Mouse (Mus musculus): Measurements from ENCODE around the gene Ntn4. TPM values are rescaled to one million over a fixed set of nuclear protein-coding genes. Genes with fewer than 3 reads are reported as not detected.

Ntn4 gene
- polyA plus RNA-seq, 1 experiment, result 8.3 TPM

DNA sequence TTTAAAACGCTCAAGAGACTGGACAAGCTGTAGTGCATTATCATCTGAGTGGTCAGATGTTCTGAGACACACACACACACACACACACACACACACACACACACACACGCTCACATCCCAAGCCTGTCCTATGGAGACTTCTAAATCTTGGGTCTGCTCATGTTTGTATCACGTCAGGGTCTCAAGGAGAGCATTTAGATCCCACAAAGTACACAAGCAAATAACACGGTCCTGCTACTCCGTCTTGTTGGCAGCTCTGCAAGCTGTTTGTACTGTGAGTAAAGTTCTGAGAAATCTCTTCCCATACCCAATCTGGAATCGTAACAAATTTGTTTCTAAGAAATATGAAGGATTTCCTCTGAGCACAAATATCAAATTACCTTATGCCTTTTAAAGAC, 67.6 kb downstream of the Ntn4 start:
- TF ChIP-seq POLR2A (IDR thresholded peaks at IDR 0.05; ENCODE audit: borderline replicate concordance, extremely low read depth, insufficient read depth, insufficient read length, poor library complexity, severe bottlenecking), result no peak
- no peak for TF ChIP-seq CTCF (IDR thresholded peaks at IDR 0.05; ENCODE audit: borderline replicate concordance, extremely low read depth, insufficient read depth, insufficient read length)
- DNase-seq (ENCODE audit: low read depth), result no peak

DNA sequence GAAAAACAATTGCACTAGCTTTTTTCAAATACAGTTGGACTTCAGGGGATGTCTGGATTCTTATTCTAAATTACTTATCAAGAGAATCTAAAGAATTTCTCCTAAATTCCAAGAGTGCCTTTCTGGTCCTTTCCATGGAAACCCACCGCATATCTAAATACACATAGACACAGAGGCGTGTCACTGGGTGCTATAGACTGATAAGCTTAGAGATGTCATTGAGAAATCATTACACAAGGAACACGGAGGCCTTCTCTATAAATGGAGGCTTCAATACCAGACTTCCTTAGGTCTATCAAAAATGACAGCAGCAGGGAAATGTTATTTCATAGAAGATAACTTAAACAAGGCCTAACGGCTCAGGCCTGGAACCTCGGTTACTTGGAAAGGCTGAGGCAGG, 68.0 kb downstream of the Ntn4 start:
- TF ChIP-seq CTCF (IDR thresholded peaks at IDR 0.05; ENCODE audit: borderline replicate concordance, extremely low read depth, insufficient read depth, insufficient read length) (no peak), POLR2A (IDR thresholded peaks at IDR 0.05; ENCODE audit: borderline replicate concordance, extremely low read depth, insufficient read depth, insufficient read length, poor library complexity, severe bottlenecking) (no peak)
- no peak for DNase-seq (ENCODE audit: low read depth)

DNA sequence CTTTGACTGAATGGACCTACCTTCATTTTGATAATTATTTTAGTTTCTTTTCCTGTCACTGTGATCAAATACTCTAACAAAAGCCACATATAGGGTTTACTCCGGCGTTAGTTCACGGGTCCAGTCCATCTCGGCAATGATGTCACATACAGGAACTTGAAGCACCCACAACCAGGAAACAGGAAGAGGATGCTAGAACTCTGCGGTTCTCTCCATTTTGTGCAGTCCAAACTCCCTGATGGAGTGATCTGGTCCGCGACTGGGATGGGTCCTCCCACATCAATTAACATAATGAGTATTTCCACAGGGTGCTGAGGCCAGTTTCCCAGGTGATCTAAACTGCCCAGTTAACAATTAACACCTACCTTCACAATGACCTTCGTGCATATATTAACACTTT, 69.1 kb downstream of the Ntn4 start:
- no peak for DNase-seq (ENCODE audit: low read depth)
- TF ChIP-seq CTCF (IDR thresholded peaks at IDR 0.05; ENCODE audit: borderline replicate concordance, extremely low read depth, insufficient read depth, insufficient read length) (no peak), POLR2A (IDR thresholded peaks at IDR 0.05; ENCODE audit: borderline replicate concordance, extremely low read depth, insufficient read depth, insufficient read length, poor library complexity, severe bottlenecking) (no peak)

DNA sequence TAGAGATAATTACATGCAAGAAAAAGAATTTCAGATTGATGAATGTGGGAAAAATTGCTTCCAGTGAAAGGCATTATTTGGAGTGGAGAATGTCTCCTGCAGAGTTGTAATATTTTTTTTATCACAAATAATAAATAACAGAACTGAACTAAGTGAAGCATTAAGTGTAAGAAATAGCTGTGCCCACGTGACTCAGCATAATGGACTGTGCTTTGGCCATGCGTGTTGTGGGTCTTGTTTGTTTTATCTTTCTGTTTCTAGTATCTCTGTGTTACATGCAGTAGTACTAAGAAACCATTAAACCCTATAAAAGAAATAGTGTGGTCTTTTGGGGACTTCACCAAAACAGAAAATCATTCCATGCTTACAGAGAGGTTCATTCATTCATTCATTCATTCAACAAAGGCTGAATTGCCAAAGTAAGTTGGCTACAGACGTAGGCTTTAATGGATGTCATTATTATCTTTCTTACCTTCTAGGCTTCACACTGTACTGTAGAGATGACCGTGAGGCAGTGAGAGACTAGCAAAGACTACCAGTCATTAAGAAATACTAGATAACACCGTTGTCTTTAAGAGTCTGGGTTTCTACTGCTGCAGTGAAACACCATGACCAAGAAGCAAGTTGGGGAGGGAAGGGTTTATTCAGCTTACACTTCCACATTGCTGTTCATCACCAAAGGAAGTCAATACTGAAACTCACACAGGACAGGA, 81.3 kb downstream of the Ntn4 start:
- DNase-seq (ENCODE audit: low read depth), result no peak
- TF ChIP-seq POLR2A (IDR thresholded peaks at IDR 0.05; ENCODE audit: borderline replicate concordance, extremely low read depth, insufficient read depth, insufficient read length, poor library complexity, severe bottlenecking), result no peak
- TF ChIP-seq CTCF (IDR thresholded peaks at IDR 0.05; ENCODE audit: borderline replicate concordance, extremely low read depth, insufficient read depth, insufficient read length), result no peak

DNA sequence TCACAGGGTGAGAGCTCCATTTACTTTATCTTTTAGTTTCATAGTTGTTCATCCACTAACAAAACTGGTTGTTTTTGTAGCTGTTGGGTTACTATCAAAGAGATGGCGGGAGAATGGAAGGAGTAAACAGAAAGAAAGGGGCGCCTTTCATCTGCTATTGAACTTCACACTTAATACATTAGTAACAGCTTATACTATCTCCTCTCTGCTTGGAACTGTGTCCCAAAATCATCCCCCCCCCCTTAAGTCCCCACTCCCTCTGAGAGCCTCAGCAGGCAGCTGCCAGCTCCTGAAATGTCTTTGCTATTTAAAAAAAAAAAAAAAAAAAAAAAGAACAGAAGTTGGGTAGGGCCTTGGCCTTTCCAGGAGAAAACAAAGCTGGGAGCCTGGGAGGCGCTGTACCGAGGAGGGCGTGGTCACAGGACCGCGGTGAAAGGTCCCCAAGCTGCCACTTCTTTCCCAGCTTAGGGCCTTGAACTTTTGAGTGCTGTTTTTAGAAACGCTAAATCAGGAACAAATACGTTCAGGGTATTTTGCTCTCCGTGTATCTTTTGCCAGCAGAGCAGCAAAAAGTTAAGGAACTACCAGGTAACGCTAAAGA, 83.6 kb downstream of the Ntn4 start:
- no peak for TF ChIP-seq POLR2A (IDR thresholded peaks at IDR 0.05; ENCODE audit: borderline replicate concordance, extremely low read depth, insufficient read depth, insufficient read length, poor library complexity, severe bottlenecking)
- TF ChIP-seq CTCF (IDR thresholded peaks at IDR 0.05; ENCODE audit: borderline replicate concordance, extremely low read depth, insufficient read depth, insufficient read length), result no peak
- DNase-seq (ENCODE audit: low read depth), result peak; percentile 50

DNA sequence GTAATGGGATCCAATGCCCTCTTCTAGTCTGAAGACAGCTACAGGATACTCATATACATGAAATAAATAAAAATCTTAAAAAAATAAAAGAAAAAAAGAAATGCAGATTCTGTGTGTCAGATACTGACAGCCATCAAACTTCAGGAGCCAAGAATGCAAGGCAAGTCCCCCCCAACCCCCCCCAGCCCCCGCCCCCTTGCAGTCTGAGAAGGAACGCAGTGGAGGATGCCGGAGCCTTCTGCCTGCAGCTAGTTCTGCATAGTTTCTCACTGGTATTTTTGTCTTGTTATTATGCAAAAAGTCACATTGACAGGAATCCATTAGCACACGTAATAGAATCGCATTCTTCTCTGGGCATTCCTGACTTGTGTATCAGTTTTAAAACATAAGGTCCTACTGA, 87.7 kb downstream of the Ntn4 start:
- DNase-seq (ENCODE audit: low read depth), result no peak
- no peak for TF ChIP-seq POLR2A (IDR thresholded peaks at IDR 0.05; ENCODE audit: borderline replicate concordance, extremely low read depth, insufficient read depth, insufficient read length, poor library complexity, severe bottlenecking)
- no peak for TF ChIP-seq CTCF (IDR thresholded peaks at IDR 0.05; ENCODE audit: borderline replicate concordance, extremely low read depth, insufficient read depth, insufficient read length)

DNA sequence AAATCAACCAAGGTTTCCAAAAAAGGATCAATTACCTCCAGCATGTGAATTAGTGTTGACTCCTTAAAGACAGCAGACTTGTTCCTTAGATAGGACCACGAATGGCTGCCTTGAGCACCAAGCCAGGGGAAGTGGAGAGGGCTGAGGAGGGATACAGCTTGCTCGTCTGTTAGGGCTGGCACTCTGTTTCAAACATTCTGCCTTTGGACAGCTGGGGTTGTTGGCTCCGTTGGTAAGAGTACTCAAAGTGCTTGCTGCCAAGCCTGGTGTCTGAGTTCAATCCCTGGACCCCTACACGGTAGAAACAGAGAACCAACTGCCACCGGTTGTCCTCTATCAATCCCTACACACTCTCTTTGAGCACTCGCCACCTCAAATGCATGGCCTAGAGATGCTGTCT, 90.0 kb downstream of the Ntn4 start:
- TF ChIP-seq CTCF (IDR thresholded peaks at IDR 0.05; ENCODE audit: borderline replicate concordance, extremely low read depth, insufficient read depth, insufficient read length) (no peak), POLR2A (IDR thresholded peaks at IDR 0.05; ENCODE audit: borderline replicate concordance, extremely low read depth, insufficient read depth, insufficient read length, poor library complexity, severe bottlenecking) (no peak)
- peak; percentile 45 for DNase-seq (ENCODE audit: low read depth)

DNA sequence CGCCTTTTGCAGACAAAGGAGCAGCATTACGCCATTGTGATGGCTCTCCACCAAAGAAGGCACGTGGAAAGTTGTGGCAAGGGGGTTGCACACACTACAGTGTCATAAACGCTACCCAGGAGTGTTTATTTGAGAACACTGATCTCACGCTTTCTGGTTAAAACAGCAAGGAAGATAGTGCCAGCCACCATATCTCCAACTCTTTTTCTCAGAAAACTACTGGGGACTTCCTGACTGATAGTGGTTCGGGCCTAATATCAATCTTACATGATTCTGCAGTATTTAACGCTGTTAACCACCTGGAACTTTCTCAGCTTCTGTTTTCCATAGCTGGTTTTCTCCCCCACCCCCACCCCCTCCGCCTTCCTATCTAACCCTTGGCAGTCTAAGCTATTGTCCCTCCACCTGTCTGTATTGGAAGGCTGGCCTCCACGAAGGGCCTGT, 90.8 kb downstream of the Ntn4 start:
- no peak for DNase-seq (ENCODE audit: low read depth)
- TF ChIP-seq POLR2A (IDR thresholded peaks at IDR 0.05; ENCODE audit: borderline replicate concordance, extremely low read depth, insufficient read depth, insufficient read length, poor library complexity, severe bottlenecking), result no peak
- TF ChIP-seq CTCF (IDR thresholded peaks at IDR 0.05; ENCODE audit: borderline replicate concordance, extremely low read depth, insufficient read depth, insufficient read length), result no peak

DNA sequence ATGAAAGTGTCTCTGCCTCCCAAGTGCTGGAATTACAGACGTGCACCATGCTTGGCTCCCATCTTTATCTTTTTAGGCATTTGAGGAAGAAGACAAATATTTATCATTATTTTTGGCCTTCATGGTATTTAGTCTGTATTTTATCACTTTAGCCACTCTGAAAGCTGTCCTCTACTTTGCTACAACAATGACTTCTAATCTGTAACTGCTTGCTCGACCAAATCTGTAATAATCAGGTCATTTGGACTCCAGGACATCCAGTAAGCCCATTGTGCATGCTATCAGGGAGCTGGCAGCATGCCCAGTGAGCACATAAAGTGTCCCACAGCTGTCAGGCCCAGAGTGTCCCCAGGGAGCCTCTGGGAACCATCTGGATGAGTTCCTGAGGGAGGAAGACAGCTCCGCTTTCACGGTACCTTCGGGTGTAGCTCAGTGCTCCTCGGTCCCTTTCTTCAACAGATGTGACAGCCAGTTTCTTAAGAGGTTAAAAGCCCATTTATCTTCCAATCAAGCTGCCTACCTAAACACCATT, 95.7 kb downstream of the Ntn4 start:
- TF ChIP-seq POLR2A (IDR thresholded peaks at IDR 0.05; ENCODE audit: borderline replicate concordance, extremely low read depth, insufficient read depth, insufficient read length, poor library complexity, severe bottlenecking), result no peak
- TF ChIP-seq CTCF (IDR thresholded peaks at IDR 0.05; ENCODE audit: borderline replicate concordance, extremely low read depth, insufficient read depth, insufficient read length), result no peak
- peak; percentile 81 for DNase-seq (ENCODE audit: low read depth)

DNA sequence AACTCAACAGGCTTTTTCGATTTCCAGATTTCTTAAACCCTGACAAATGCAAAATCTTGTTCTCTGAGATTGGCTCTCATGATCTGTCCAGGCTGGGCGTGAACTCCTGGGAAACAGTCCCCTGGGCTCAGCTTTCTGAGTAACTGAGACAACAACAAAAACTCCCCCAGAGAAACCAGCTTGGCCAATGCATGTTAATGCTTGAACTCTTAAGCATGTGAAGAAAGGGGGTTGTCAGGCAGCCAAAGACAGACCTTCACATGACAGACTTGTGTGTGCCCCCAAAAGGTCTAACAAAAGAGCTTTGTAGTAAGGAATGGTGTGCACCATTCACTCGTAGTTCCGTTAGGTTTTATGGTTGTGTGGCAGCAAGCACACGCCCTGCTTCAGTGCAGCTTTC, 96.6 kb downstream of the Ntn4 start:
- no peak for TF ChIP-seq POLR2A (IDR thresholded peaks at IDR 0.05; ENCODE audit: borderline replicate concordance, extremely low read depth, insufficient read depth, insufficient read length, poor library complexity, severe bottlenecking)
- no peak for TF ChIP-seq CTCF (IDR thresholded peaks at IDR 0.05; ENCODE audit: borderline replicate concordance, extremely low read depth, insufficient read depth, insufficient read length)
- DNase-seq (ENCODE audit: low read depth), result peak; percentile 89

DNA sequence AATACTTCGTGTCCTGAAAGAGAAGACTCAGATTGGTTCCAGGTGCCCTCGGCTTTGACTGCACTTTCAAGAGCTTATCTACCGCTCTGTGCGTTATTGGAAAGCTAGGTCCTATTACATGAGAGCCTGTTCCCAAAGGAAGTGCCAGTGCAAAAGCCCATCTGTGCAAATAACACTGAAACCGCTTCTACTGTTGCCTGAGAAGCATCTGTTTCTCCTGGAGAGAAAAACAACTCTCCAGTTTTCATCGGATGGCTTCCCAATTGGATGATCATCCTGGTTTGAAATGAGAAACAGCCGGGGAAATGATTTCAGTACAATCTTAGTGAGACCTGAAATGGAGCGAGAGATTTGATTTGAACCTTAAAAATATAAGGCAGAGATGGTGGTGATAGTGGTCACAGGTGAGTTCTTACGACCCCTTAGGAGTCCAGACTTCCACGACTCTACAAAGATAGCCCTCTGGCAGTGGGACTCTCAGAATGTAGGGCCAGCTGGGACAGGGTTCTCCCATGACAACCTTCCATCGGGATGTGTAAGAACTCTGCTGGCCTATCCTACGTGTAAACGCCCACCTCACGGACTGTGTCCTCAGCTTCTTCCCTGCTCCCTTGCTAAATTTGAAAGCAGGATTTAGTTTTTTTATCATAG, 101.1 kb downstream of the Ntn4 start:
- peak; percentile 68 for DNase-seq (ENCODE audit: low read depth)
- TF ChIP-seq POLR2A (IDR thresholded peaks at IDR 0.05; ENCODE audit: borderline replicate concordance, extremely low read depth, insufficient read depth, insufficient read length, poor library complexity, severe bottlenecking), result no peak
- no peak for TF ChIP-seq CTCF (IDR thresholded peaks at IDR 0.05; ENCODE audit: borderline replicate concordance, extremely low read depth, insufficient read depth, insufficient read length)
